Mouse (Mus musculus): ENCODE results near the gene Olfr1448. TPM values are rescaled to one million over a fixed set of nuclear protein-coding genes. Genes with fewer than 3 reads are reported as not detected.

Gene Olfr1448
- not detected for polyA plus RNA-seq (2015; fragmentation: Illumina TruSeq; extraction: RNeasy Lipid Tissue Mini Kit (QIAGEN cat#74804); ENCODE audit: insufficient read depth, low replicate concordance)

DNA sequence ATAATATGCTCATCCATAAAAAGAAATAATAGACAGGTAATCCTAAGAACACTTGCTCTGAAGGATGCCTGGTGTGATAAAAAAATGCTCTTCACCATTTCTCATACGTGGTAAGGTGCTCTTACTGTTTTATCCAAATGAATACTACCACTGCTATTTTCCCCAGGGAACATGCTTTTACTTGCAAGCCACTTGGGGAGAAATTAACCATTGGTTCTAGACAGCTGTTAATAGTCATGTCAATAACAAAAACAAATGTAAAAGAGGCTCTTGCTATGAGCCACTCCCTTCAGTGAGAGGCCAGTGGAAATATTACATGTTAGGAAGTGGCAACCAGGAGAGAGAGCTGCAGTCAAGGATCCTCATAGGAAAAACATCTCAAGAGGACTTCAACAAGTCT lies at the start of gene Olfr1448:
TSS of gene Olfr1448 (minus strand) at position 101 of the 400 bp plus-strand sequence.

GRCm38 (mm10) chr19:12949958-12950357 lies 25.7 kb upstream of the Olfr1448 start, which contains the start of gene Olfr1450:
Gene Olfr1450, plus strand, starts transcription at chr19:12950258.

DNA sequence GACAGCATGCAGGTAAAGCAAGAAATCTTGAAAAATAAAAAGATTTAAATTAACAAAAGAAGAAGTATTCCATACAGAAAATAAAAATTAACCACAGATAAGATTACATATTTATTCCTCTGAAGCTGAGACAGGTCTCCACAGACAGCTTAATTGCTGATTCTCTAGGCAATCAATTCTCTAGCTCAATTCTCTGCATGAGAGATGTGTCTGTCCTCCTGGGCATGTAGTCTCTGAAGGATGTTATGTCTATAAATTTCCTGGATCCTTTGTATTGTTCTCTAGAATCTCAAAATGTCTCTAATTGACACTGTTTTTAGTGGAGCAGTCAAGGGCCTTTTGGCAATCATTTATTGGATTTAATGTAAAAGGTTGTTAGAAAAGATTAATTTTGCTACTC lies 6.3 kb upstream of the Olfr1448 start, which contains the start of gene Olfr1449:
TSS of gene Olfr1449 (plus strand) at position 301 of the 400 bp plus-strand sequence.

DNA sequence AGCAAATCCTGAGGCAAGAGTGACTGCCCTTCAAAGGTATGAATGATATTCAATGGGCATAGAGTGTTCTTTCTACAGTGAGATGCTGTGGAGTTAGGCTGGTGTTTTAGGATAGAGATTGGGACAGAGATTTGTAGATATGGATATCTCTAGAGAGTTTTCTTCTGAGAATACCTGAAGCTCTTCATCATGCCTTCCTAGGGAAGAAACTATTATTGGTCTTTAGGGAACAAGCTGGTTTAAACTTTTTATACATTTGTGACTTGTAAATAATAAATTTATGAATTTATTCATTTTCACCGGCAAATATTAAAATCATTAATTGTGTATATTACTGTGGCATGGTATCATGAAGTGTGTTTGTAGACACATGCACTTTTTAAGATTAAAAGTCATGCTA lies 20.6 kb downstream of the Olfr1448 start, which contains the start of gene Olfr1447:
TSS of gene Olfr1447 (minus strand) at position 101 of the 400 bp plus-strand sequence.

GRCm38 (mm10) chr19:12893424-12893823 lies 30.8 kb downstream of the Olfr1448 start, which contains the start of gene Olfr1446:
Gene Olfr1446, minus strand, starts transcription at chr19:12893524.

GRCm38 (mm10) chr19:12883555-12883954 lies 40.7 kb downstream of the Olfr1448 start, which contains the start of gene Olfr1445:
Gene Olfr1445, plus strand, starts transcription at chr19:12883855.

Other genes starting within 250 kb of the Olfr1448 start
- gene Olfr1443, start 246.3 kb downstream of the Olfr1448 start, polyA plus RNA-seq (2015; fragmentation: Illumina TruSeq; extraction: RNeasy Lipid Tissue Mini Kit (QIAGEN cat#74804); ENCODE audit: insufficient read depth, low replicate concordance): not detected
- not detected for gene Keg1, start 228.6 kb downstream of the Olfr1448 start, polyA plus RNA-seq (2015; fragmentation: Illumina TruSeq; extraction: RNeasy Lipid Tissue Mini Kit (QIAGEN cat#74804); ENCODE audit: insufficient read depth, low replicate concordance)
- gene Cntf, start 158.8 kb downstream of the Olfr1448 start, polyA plus RNA-seq (2015; fragmentation: Illumina TruSeq; extraction: RNeasy Lipid Tissue Mini Kit (QIAGEN cat#74804); ENCODE audit: insufficient read depth, low replicate concordance): 3.0 TPM
- gene Zfp91, start 128.3 kb downstream of the Olfr1448 start, polyA plus RNA-seq (2015; fragmentation: Illumina TruSeq; extraction: RNeasy Lipid Tissue Mini Kit (QIAGEN cat#74804); ENCODE audit: insufficient read depth, low replicate concordance): 89.9 TPM
- 86.4 TPM for gene Lpxn, start 128.2 kb downstream of the Olfr1448 start, polyA plus RNA-seq (2015; fragmentation: Illumina TruSeq; extraction: RNeasy Lipid Tissue Mini Kit (QIAGEN cat#74804); ENCODE audit: insufficient read depth, low replicate concordance)
- 0.37 TPM for gene Gm5244, start 77.7 kb downstream of the Olfr1448 start, polyA plus RNA-seq (2015; fragmentation: Illumina TruSeq; extraction: RNeasy Lipid Tissue Mini Kit (QIAGEN cat#74804); ENCODE audit: insufficient read depth, low replicate concordance)
- 0.65 TPM for gene Olfr1444, start 67.1 kb downstream of the Olfr1448 start, polyA plus RNA-seq (2015; fragmentation: Illumina TruSeq; extraction: RNeasy Lipid Tissue Mini Kit (QIAGEN cat#74804); ENCODE audit: insufficient read depth, low replicate concordance)
- not detected for gene Olfr1445, start 40.6 kb downstream of the Olfr1448 start, polyA plus RNA-seq (2015; fragmentation: Illumina TruSeq; extraction: RNeasy Lipid Tissue Mini Kit (QIAGEN cat#74804); ENCODE audit: insufficient read depth, low replicate concordance)
- gene Olfr1446, start 30.9 kb downstream of the Olfr1448 start, polyA plus RNA-seq (2015; fragmentation: Illumina TruSeq; extraction: RNeasy Lipid Tissue Mini Kit (QIAGEN cat#74804); ENCODE audit: insufficient read depth, low replicate concordance): not detected
- not detected for gene Olfr1447, start 20.7 kb downstream of the Olfr1448 start, polyA plus RNA-seq (2015; fragmentation: Illumina TruSeq; extraction: RNeasy Lipid Tissue Mini Kit (QIAGEN cat#74804); ENCODE audit: insufficient read depth, low replicate concordance)
- not detected for gene Olfr1449, start 6.4 kb upstream of the Olfr1448 start, polyA plus RNA-seq (2015; fragmentation: Illumina TruSeq; extraction: RNeasy Lipid Tissue Mini Kit (QIAGEN cat#74804); ENCODE audit: insufficient read depth, low replicate concordance)
- not detected for gene Olfr1450, start 25.8 kb upstream of the Olfr1448 start, polyA plus RNA-seq (2015; fragmentation: Illumina TruSeq; extraction: RNeasy Lipid Tissue Mini Kit (QIAGEN cat#74804); ENCODE audit: insufficient read depth, low replicate concordance)
- gene Olfr1451, start 70.6 kb upstream of the Olfr1448 start, polyA plus RNA-seq (2015; fragmentation: Illumina TruSeq; extraction: RNeasy Lipid Tissue Mini Kit (QIAGEN cat#74804); ENCODE audit: insufficient read depth, low replicate concordance): not detected
- not detected for gene Olfr1453, start 103.9 kb upstream of the Olfr1448 start, polyA plus RNA-seq (2015; fragmentation: Illumina TruSeq; extraction: RNeasy Lipid Tissue Mini Kit (QIAGEN cat#74804); ENCODE audit: insufficient read depth, low replicate concordance)
- not detected for gene Olfr1454, start 136.2 kb upstream of the Olfr1448 start, polyA plus RNA-seq (2015; fragmentation: Illumina TruSeq; extraction: RNeasy Lipid Tissue Mini Kit (QIAGEN cat#74804); ENCODE audit: insufficient read depth, low replicate concordance)
- not detected for gene Olfr1457, start 173.5 kb upstream of the Olfr1448 start, polyA plus RNA-seq (2015; fragmentation: Illumina TruSeq; extraction: RNeasy Lipid Tissue Mini Kit (QIAGEN cat#74804); ENCODE audit: insufficient read depth, low replicate concordance)
- gene Olfr1458, start 182.4 kb upstream of the Olfr1448 start, polyA plus RNA-seq (2015; fragmentation: Illumina TruSeq; extraction: RNeasy Lipid Tissue Mini Kit (QIAGEN cat#74804); ENCODE audit: insufficient read depth, low replicate concordance): not detected
- gene Olfr1459, start 225.1 kb upstream of the Olfr1448 start, polyA plus RNA-seq (2015; fragmentation: Illumina TruSeq; extraction: RNeasy Lipid Tissue Mini Kit (QIAGEN cat#74804); ENCODE audit: insufficient read depth, low replicate concordance): not detected
- gene Olfr1461, start 238.6 kb upstream of the Olfr1448 start, polyA plus RNA-seq (2015; fragmentation: Illumina TruSeq; extraction: RNeasy Lipid Tissue Mini Kit (QIAGEN cat#74804); ENCODE audit: insufficient read depth, low replicate concordance): not detected

All from spleen, adult 10 weeks (tissue).